Mouse (Mus musculus) heart, postnatal 0 days (tissue): ENCODE measurements around the gene Nrxn2.

ENCODE experiments used
- CTCF ChIP-seq: IDR thresholded peaks from 2 replicates; pipeline ENCODE4 v1.5.1; 2016; ENCODE audit warnings: antibody characterized with exemption, control low read depth, low read depth
- EP300 ChIP-seq: IDR thresholded peaks from 2 replicates; pipeline ENCODE4 v1.6.1; 2016; ENCODE audit warnings: antibody characterized with exemption, low read depth

DNA sequence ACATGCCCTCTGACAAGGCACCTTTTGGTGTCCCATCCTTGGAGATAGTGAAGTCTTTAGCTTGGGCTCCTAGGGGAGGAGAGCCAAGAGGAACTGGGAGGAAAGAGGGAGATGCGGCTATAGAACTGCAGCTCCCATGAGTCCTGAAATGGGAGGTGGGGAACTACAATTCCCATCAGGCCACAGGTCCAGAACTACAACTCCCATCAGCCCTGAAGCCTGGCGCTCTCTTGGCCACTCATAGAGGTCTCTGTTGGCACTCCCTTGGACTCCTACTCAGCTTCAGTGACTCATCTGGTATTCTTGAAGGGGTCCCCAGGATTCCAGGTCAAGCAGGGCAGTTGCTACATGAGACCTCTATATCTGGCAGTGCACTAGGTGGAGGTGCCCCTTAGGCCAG lies 101.0 kb downstream of the Nrxn2 start:
- TF ChIP-seq EP300 (no peak), CTCF (no peak)
